Mouse (Mus musculus) E14TG2a.4 (cell line): Measurements from ENCODE around the gene Aup1.

Source experiments
- CTCF ChIP-seq: conservative IDR thresholded peaks from 2 replicates; pipeline ENCODE4 v1.5.1; 2014; ENCODE audit warnings: low read length
- POU5F1 ChIP-seq: IDR thresholded peaks from 2 replicates; pipeline ENCODE4 v1.6.1; 2014; ENCODE audit warnings: low read length, borderline replicate concordance

DNA sequence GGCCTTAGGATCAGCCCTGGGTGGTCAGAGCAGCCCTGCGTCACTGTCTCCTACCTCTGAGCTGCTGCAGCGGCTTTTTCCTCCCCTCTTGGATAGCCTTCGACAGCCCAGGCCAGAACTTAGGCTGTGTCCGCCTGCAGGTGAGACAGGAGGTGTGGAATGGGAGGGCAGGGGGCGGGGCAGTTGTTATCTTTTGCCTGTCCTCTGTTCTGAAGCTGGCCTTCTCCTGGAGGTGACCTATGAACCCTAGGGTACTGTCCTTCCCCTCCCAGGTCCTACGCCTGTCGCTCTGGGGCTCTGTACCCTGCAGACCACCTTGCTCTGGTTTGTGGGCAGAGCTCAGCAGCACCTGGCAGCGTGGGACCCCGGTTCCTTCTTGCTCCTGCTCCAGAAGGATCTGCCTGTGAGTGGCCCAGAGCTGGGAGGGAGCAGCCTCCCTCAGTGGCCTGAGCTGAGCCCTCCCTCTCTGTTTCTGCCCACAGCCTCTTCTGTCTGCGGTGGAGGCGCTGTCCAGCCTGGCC, 48.9 kb downstream of the Aup1 start:
- TF ChIP-seq CTCF, result no peak
- TF ChIP-seq POU5F1, result no peak
